29 mouse cellular contexts compared by ENCODE assay signal in the genomic region with DNA sequence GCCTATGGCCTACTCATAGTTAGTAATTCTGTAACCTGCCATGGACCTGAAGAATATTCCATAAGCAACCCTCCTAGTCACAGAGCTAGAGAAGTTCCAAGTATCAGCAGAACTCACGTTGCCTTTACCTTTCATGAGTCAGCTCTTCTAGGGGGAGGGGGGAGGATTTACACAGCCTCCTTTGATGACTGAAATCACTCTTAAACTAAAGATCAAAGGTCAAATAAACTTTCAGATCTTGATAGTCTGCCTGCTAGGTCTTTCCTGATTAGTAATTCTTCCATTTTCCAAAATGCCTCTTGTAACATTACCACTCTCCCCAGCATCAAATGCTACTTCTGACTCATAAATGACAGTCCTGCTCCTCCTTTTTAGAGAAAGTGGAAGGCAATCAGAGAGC. TPM values are rescaled to one million over a fixed set of nuclear protein-coding genes. Genes with fewer than 3 reads are reported as not detected.
DNase-seq lines count a peak whose midpoint lies in the region; ATAC-seq and TF ChIP-seq lines count a peak whose summit lies in the region.
"Had no signal": no experiment of that assay in that cellular context is flagged by ENCODE, and none has a peak within 500 bp of the region (broad histone marks: within the 10 kb centered on the region; RNA-seq: fewer than 3 reads in every experiment).

No protein-coding gene starts in this region.

- H3K4me1 ChIP-seq in intestine, postnatal 0 days (replicated peaks; ENCODE audit: control insufficient read depth, insufficient read depth, low read length), result peaks cover 2% of the 10 kb centered on the region; the same call in 1 of the 2 replicates
- no peaks in the 10 kb centered on the region for H3K4me1 ChIP-seq in forebrain, embryonic 13.5 days
- H3K4me1 ChIP-seq: forebrain, embryonic 15.5 days; midbrain, embryonic 12.5 days had no signal

- no peak overlapping the region for H3K4me2 ChIP-seq in intestine, postnatal 0 days (replicated peaks; ENCODE audit: low read depth)
- H3K4me2 ChIP-seq in forebrain, embryonic 13.5 days, result no peak overlapping the region
- H3K4me2 ChIP-seq: forebrain, embryonic 15.5 days; limb, embryonic 12.5 days; midbrain, embryonic 12.5 days had no signal

- H3K9ac ChIP-seq in intestine, postnatal 0 days (ENCODE audit: low read depth, low read length), result no peak overlapping the region
- no peak overlapping the region for H3K9ac ChIP-seq in forebrain, embryonic 13.5 days
- H3K9ac ChIP-seq: forebrain, embryonic 15.5 days; limb, embryonic 12.5 days; midbrain, embryonic 12.5 days had no signal

- no peaks in the 10 kb centered on the region for H3K9me3 ChIP-seq in intestine, postnatal 0 days (ENCODE audit: control insufficient read depth)
- H3K9me3 ChIP-seq in forebrain, embryonic 13.5 days (replicated peaks), result no peaks in the 10 kb centered on the region
- H3K9me3 ChIP-seq: forebrain, embryonic 15.5 days; limb, embryonic 12.5 days; megakaryocyte, embryonic 14.5 days; midbrain, embryonic 12.5 days had no signal

- no peaks in the 10 kb centered on the region for H3K27me3 ChIP-seq in intestine, postnatal 0 days (replicated peaks; ENCODE audit: control insufficient read depth, insufficient read depth, low read length)
- no peaks in the 10 kb centered on the region for H3K27me3 ChIP-seq in forebrain, embryonic 13.5 days
- H3K27me3 ChIP-seq: CH12.LX; forebrain, embryonic 15.5 days; limb, embryonic 12.5 days; megakaryocyte, embryonic 14.5 days; midbrain, embryonic 12.5 days had no signal

- 21% methylated on average over 1 of the region's 1 CpGs for WGBS in intestine, postnatal 0 days
- 70% methylated on average over 1 of the region's 1 CpGs for WGBS in forebrain, embryonic 13.5 days

- ATAC-seq in activated CD4-positive, CD25-positive, alpha-beta regulatory T cell, adult 4 months, result peak; percentile 57
- ATAC-seq in intestine, postnatal 0 days, result peak; percentile 76
- ATAC-seq in forebrain, embryonic 13.5 days, result no peak
- ATAC-seq: forebrain, embryonic 15.5 days; hindbrain, embryonic 16.5 days; lung, postnatal 0 days had no signal

- TF ChIP-seq CTCF in intestine, postnatal 0 days (IDR thresholded peaks at IDR 0.05; ENCODE audit: low read depth), result no peak

- peaks cover 22% of the 10 kb centered on the region; the same call in 1 of the 2 replicates for H3K36me3 ChIP-seq in intestine, postnatal 0 days (ENCODE audit: control insufficient read depth, insufficient read depth)
- H3K36me3 ChIP-seq in forebrain, embryonic 13.5 days (ENCODE audit: poor library complexity, severe bottlenecking), result peaks cover 35% of the 10 kb centered on the region

- no peak overlapping the region; the same call in 1 of the 2 replicates for H3K27ac ChIP-seq in intestine, postnatal 0 days (ENCODE audit: low read depth, low read length)
- H3K27ac ChIP-seq in forebrain, embryonic 13.5 days, result no peak overlapping the region
- H3K27ac ChIP-seq: forebrain, embryonic 15.5 days; left cerebral cortex, adult 2 months; limb, embryonic 12.5 days; midbrain, embryonic 12.5 days had no signal

- peak; percentile 25 for DNase-seq in heart, adult 11 months
- DNase-seq in heart, postnatal 4 days, result no peak
- peak; percentile 65 for DNase-seq in CD4-positive helper T cell, adult 2 months (ENCODE audit: low read depth, low spot score)
- no peak for DNase-seq in thymus, postnatal 14 days
- no peak for DNase-seq in frontal cortex, postnatal 25 days (ENCODE audit: low spot score in 2 of 2)
- DNase-seq: adrenal gland, postnatal 14 days; cerebellum, adult 11 months; cerebellum, adult 9-10 months; cerebellum, postnatal 36 days; heart, postnatal 14 days; kidney, adult 18-20 months; lung, adult 18-20 months; lung, postnatal 4 days; thymus, postnatal 25 days had no signal

- no peak overlapping the region for H3K4me3 ChIP-seq in intestine, postnatal 0 days (ENCODE audit: low read depth, low read length)
- H3K4me3 ChIP-seq in forebrain, embryonic 13.5 days, result no peak overlapping the region
- H3K4me3 ChIP-seq: forebrain, embryonic 15.5 days; left cerebral cortex, adult 2 months; limb, embryonic 12.5 days; megakaryocyte, embryonic 14.5 days; midbrain, embryonic 12.5 days had no signal

RNA-seq across cellular contexts. Expression of gene Gnai3, which starts 21.8 kb away (rescaled TPM):
- total RNA-seq in heart, postnatal 4 days (2021), result 10 to 100 TPM; 41.6 to 41.8 TPM
- 100 to 1,000 TPM; 109 to 113 TPM for polyA plus RNA-seq in activated CD4-positive, CD25-positive, alpha-beta regulatory T cell, adult 4 months (2017; shearing (Covaris generic))
- 99.6 and 101 TPM in 2 replicates for polyA plus RNA-seq in intestine, postnatal 0 days (2015; fragmentation: Nextera tagmentation; extraction: Ambion mirVana)
- 173 and 180 TPM in 2 replicates for polyA plus RNA-seq in forebrain, embryonic 13.5 days (2015; fragmentation: Nextera tagmentation; extraction: Ambion mirVana)

RNA-seq across cellular contexts. Expression of gene Gpr61, which starts 30.6 kb away (rescaled TPM):
- total RNA-seq in heart, postnatal 4 days (2021), result not detected
- not detected for polyA plus RNA-seq in activated CD4-positive, CD25-positive, alpha-beta regulatory T cell, adult 4 months (2017; shearing (Covaris generic))
- 0.05 and 0.13 TPM in 2 replicates for polyA plus RNA-seq in intestine, postnatal 0 days (2015; fragmentation: Nextera tagmentation; extraction: Ambion mirVana)
- 0.98 and 1.0 TPM in 2 replicates for polyA plus RNA-seq in forebrain, embryonic 13.5 days (2015; fragmentation: Nextera tagmentation; extraction: Ambion mirVana)
- total RNA-seq: adrenal gland, postnatal 14 days; CH12.LX; gastrocnemius, adult 8-10 months; heart, postnatal 14 days had no signal
- polyA plus RNA-seq: gonadal fat pad, adult 2 months; lung, postnatal 0 days had no signal

RNA-seq across cellular contexts. Expression of gene Gnat2, which starts 31.5 kb away (rescaled TPM):
- under 1 TPM; 0.31 to 0.34 TPM for total RNA-seq in heart, postnatal 4 days (2021)
- not detected for polyA plus RNA-seq in activated CD4-positive, CD25-positive, alpha-beta regulatory T cell, adult 4 months (2017; shearing (Covaris generic))
- 0.43 and 0.80 TPM in 2 replicates for polyA plus RNA-seq in intestine, postnatal 0 days (2015; fragmentation: Nextera tagmentation; extraction: Ambion mirVana)
- polyA plus RNA-seq in forebrain, embryonic 13.5 days (2015; fragmentation: Nextera tagmentation; extraction: Ambion mirVana), result 0.44 and 0.57 TPM in 2 replicates
- total RNA-seq: layer of hippocampus, postnatal 14 days; left cerebral cortex, adult 2 months; left cerebral cortex, postnatal 25 days had no signal

RNA-seq across cellular contexts. Expression of gene Ampd2, which starts 37.7 kb away (rescaled TPM):
- total RNA-seq in heart, postnatal 4 days (2021), result 10 to 100 TPM; 16.7 to 16.9 TPM
- 10 to 100 TPM; 13.6 to 21.6 TPM for polyA plus RNA-seq in activated CD4-positive, CD25-positive, alpha-beta regulatory T cell, adult 4 months (2017; shearing (Covaris generic))
- polyA plus RNA-seq in intestine, postnatal 0 days (2015; fragmentation: Nextera tagmentation; extraction: Ambion mirVana), result 17.6 and 18.2 TPM in 2 replicates
- polyA plus RNA-seq in forebrain, embryonic 13.5 days (2015; fragmentation: Nextera tagmentation; extraction: Ambion mirVana), result 38.6 and 45.3 TPM in 2 replicates

Comparison
In these comparisons a context has a peak if more than half of its experiments do, and no peak if none do; other contexts are left out.
1. DNase-seq: peak in heart, adult 11 months (single experiment) and CD4-positive helper T cell, adult 2 months (single experiment); none in heart, postnatal 4 days (single experiment), thymus, postnatal 14 days (single experiment) and frontal cortex, postnatal 25 days (0 of 2).